Mouse (Mus musculus): ENCODE data around the gene Dgat2. TPM values are rescaled to one million over a fixed set of nuclear protein-coding genes. Genes with fewer than 3 reads are reported as not detected.

Dgat2 gene
- total RNA-seq, 2 experiments from 2014 or later, result 111 TPM

DNA sequence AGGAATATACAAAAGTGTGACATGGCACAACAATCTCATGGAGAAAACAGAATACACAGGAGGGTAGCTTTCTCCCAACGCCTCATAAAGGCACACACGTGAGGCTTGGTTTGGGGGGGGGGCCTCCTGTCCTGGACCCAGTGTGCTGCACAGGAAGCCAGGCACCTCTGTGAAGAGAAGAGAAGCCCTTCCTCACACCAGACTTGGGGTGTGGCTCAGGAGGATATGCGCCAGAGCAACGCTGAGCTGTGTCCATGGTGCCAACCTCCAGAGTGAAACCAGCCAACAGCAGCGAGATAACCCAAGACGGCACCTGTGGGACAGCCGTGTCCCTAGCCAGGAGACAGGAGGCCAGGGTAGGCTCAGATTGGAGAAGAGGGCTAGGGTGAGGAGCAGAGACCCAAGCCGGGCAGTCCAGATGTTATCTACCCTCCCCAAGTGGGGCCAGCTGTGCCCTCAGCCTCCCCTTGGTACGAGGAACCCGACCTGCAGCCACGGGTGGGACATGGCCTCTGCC is 28.8 kb downstream of the Dgat2 start:
- Histone ChIP-seq H3K4me3 (no peak overlapping the region), H3K27ac (no peak overlapping the region)
- DNase-seq (ENCODE audit: low spot score in 2 of 2), result no peak
- TF ChIP-seq CTCF (conservative IDR thresholded peaks at IDR 0.05), result no peak

DNA sequence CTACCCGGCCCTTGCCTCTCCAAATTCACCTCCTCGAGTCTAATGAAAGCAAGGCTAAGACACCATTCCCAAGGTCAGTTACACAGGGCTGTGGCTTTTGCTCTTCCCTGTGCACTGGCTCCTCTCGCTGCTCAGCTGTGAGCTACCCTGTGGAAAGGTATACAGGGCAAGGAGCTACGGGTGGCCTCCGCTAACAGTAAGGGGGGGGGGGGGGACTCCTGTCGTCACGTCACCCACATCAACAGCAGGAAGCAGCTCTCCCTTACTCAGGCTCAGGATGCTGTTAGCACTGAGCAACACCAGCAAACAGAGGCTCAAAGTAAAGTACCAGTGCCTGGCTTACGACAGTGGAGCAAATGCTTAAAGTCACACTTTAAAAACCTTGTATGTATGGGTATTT is 29.8 kb downstream of the Dgat2 start:
- TF ChIP-seq CTCF (conservative IDR thresholded peaks at IDR 0.05), result no peak

DNA sequence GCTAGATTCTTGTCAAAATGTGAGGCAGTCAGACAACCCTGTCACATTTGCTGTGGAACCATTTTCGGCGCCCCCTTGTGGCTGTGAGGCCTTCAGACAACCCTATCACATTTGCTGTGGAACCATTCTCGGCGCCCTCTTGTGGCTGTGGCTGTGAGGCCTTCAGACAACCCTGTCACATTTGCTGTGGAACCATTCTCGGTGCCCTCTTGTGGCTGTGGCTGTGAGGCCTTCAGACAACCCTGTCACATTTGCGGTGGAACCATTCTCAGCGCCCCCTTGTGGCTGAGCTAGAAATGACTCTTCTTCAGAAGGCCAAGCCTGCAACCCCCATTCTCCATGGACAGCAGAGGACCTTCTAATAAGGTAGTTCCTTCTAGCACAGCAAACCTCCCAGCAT is 31.2 kb downstream of the Dgat2 start:
- Histone ChIP-seq H3K4me3 (no peak overlapping the region), H3K27ac (peak overlapping the region; percentile 19; the same call in 1 of the 2 replicates)
- DNase-seq (ENCODE audit: low spot score in 2 of 2), result peak; percentile 93 to 96
- TF ChIP-seq CTCF (conservative IDR thresholded peaks at IDR 0.05), result peak; percentile 95

More for the DNA sequence above, 29.8 kb downstream of the Dgat2 start:
- H3K4me3 ChIP-seq, result no peak overlapping the region
- DNase-seq (ENCODE audit: low spot score in 2 of 2), result no peak
- no peak overlapping the region for H3K27ac ChIP-seq

DNA sequence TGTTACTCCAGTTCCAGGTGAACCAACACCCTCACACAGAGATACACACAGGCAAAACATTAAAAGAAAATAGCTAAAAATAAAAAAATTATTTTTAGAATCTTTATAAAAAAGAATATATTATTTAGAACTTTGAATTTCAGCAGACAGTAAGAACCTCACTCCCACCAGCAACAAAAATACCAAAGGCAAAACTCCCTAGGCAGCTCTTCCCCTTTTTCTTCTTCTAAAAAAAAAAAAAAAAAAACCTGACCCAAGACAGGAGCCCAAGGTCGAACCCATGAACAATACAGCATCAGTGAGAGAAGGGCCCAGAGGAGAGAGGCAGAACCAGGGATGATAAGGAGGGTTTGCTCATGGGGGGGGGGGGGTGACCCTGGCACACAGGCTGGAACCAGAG is 33.5 kb downstream of the Dgat2 start:
- TF ChIP-seq CTCF (conservative IDR thresholded peaks at IDR 0.05), result no peak
- H3K4me3 ChIP-seq, result no peak overlapping the region
- no peak overlapping the region for H3K27ac ChIP-seq
- no peak for DNase-seq (ENCODE audit: low spot score in 2 of 2)

DNA sequence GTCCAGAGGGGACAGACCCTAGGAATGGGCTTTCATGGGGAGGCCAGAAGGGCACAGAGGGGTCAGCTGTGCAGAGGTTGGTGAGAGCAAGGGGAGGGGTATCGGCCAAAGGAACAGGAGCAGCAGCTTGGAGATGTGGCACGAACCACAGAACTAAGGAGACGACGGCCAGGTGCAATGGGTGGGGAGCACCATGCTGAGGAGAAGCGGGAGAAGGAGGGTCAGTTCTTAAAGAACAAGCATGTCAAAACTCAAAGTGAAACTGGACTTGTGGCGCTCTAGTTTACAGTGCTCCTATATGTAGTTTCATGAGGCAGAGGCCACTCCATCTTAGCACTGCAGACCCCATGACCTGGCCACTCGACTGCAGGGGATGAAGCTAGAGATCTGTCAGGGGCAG is 35.0 kb downstream of the Dgat2 start:
- no peak for DNase-seq (ENCODE audit: low spot score in 2 of 2)
- H3K27ac ChIP-seq, result no peak overlapping the region
- no peak for TF ChIP-seq CTCF (conservative IDR thresholded peaks at IDR 0.05)
- no peak overlapping the region for H3K4me3 ChIP-seq

DNA sequence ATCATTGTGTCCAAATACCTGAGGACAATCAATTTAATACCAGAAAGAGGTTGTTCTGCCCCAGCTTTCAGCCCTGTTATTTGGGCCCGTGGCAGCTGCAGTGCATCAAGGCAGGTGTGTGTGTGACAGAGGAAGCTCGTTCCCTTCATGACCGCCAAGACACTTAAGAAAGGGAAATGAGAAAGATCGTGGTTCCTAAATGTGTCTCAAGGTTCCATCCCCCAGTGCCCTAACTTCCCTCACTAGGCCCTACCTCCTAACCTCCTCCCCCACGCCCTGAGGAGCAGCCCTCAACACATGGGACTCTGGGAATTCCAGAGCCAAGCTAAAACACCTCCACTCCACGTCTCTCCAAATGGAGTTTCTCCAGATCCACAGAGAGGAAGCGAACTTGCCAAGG is 35.6 kb downstream of the Dgat2 start:
- DNase-seq (ENCODE audit: low spot score in 2 of 2), result no peak
- no peak overlapping the region for H3K27ac ChIP-seq
- TF ChIP-seq CTCF (conservative IDR thresholded peaks at IDR 0.05), result no peak
- H3K4me3 ChIP-seq, result no peak overlapping the region

DNA sequence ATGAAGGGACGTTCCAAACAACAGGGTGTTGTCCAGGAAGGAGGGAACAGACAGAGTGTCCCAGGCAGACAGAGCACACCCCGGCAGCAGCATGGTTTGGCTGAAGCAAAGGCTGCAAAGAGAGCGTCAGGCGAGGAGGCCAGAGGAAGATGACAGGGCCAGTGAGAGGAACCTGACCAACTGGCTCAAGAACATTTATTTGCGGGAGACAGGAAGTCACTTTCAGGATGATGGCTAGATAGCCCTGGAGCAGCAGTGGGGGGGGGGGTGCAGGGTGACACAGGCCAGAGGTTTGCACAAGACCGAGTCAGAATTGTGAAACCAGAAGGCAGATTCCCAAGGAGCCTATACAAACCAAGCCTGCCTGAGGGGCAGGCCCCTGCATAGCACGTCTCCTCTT is 36.5 kb downstream of the Dgat2 start:
- H3K4me3 ChIP-seq, result no peak overlapping the region
- DNase-seq (ENCODE audit: low spot score in 2 of 2), result no peak
- no peak overlapping the region for H3K27ac ChIP-seq
- TF ChIP-seq CTCF (conservative IDR thresholded peaks at IDR 0.05), result no peak

DNA sequence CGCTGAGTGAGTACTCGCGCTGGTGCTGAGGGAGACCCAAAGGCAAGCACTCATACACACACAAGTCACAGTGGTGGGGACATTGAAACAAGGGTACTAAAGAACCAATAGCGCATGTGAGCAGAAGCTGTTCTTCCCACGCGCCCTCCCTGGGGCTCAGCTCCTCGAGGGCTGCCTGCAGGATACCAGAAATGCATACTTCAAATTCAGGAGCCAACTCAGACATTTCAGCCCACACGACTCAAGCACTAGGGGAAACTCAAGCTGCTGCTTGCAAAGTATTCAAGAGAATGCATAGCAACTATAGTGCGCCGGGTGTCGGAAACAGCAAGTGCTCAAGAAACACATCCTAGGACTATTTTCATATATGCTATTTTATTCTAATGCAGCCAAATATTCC is 37.9 kb downstream of the Dgat2 start:
- H3K27ac ChIP-seq, result peak overlapping the region; percentile 68; the same call in 1 of the 2 replicates
- peak in 1 of 2 experiments; percentile 65 for DNase-seq (ENCODE audit: low spot score in 2 of 2)
- no peak for TF ChIP-seq CTCF (conservative IDR thresholded peaks at IDR 0.05)
- H3K4me3 ChIP-seq, result no peak overlapping the region

DNA sequence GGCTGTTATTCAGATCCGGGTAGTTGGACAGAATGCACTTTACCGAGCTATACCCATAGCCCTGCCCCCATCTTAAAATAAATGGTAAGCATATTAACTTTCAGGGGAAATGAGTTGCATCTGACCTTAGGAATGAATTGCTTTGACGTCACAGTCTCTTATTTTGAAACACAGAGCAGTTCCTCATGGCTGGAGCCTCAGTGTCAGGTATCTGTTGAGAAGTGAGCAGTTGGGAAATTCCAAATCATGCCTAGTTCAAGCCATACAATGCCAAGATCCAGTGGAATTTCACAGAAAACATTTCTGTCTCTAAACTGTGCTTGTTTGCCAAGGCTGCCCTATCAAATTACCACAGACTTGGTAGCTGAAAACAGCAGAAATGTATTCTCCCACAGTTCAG is 39.3 kb downstream of the Dgat2 start:
- no peak for TF ChIP-seq CTCF (conservative IDR thresholded peaks at IDR 0.05)
- Histone ChIP-seq H3K4me3 (no peak overlapping the region), H3K27ac (peak overlapping the region; percentile 90; the same call in 1 of the 2 replicates)
- no peak for DNase-seq (ENCODE audit: low spot score in 2 of 2)

DNA sequence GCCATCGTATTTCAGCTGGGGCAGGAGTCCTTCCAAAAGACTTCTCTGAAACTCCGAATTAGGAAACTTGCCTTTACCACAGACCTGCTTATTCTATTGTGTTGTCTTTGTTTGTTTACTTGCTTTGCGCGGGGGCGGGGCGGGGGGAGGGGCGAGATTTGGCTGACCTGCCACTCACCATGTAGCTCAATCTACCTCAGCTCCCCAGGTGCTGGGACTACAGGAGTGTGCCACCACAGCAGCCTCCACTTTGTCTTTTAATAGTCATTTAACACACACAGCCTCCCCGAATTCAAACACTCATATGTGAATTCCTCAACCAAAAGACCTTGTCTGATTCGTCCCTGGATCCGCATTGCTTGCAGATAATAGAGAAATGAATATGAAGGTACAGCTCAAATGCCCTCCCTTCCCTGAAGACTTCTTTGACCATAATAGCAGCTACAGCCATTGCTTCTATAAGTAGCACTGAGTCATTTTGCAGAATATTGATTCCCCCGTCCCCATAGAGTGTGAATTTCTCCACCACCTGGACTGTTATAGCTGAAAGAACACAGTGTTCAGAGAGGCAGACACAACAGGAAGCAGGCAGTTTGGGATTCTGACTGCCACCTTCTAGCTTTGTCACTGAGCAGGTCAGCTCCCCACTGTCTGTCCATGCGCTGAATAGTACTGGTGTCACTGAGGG is 40.5 kb downstream of the Dgat2 start:
- peak in 1 of 2 experiments; percentile 46 for DNase-seq (ENCODE audit: low spot score in 2 of 2)
- no peak for TF ChIP-seq CTCF (conservative IDR thresholded peaks at IDR 0.05)
- Histone ChIP-seq H3K4me3 (peak overlapping the region; percentile 65), H3K27ac (peak overlapping the region; percentile 90)

DNA sequence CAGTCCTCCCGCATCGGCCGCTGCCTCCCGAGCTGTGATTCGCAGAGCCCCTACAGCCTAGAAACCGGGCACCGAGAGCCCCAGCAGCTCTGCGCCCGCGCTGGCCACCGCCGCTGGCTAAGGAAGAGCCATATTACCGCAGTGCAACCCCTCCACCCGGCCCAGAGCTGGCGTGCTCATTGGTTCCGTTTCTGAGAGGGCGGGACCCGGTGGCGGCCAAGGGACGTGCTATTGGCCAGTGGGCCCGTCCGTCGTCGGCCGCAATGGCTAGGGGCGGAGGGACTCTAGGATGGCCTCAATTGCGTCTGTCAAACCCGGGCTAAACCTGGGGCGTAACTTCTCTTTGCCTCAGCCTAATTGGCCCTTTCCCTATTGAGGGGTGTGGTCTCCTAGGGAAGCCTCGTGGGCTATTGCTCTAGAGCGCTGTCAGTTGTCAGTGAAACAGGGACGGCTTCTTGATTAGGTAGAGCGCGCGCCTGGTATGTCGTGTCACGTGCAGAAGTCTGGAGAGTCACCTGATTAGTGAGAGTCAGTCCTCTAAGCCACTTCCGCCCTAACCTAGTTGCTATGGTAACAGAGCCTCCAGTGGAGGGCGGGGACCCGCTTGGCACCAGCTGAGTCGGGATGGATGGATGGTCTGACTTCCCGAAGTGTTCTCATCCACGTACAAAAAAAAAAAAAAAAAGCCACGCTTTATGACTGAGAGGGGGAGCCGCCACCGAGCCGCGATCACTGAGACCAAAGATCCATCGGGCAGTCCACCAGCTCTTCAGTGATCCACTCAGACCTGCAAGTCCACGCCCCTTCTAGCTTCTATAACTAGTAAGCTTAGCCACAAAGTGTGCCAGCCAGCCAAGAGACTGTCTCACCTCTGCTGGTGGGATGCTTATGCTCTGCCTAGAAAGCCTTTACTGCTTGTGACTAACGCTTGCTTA is 41.3 kb downstream of the Dgat2 start, which contains the start of gene Uvrag:
Uvrag (minus strand) TSS at position 158 of the 935 bp plus-strand sequence.
- no peak for TF ChIP-seq CTCF (conservative IDR thresholded peaks at IDR 0.05)
- peak; percentile 99 to 100 for DNase-seq (ENCODE audit: low spot score in 2 of 2)
- Histone ChIP-seq H3K27ac (peak within 1 kb of the TSS; percentile 92), H3K4me3 (peak within 1 kb of the TSS; percentile 92)

DNA sequence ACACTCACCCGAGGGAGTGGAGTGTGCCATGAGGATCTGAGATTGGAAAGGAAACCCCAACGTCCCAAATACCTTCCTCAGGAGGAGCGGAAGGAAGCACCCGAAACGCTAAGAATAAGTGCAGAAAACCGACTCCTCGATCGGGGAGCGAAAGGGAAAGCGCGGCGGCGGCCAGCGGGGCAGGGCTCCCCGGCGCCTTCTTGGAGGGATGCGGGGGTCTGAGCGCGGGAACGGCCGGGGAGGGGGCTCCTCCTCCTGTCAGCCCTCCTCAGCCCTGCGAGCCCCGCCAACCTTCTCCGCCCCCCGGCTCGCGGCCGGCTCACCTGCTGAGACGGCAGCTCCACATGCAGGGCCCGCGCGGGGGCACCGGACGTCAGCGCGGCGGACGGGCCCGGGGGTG is 42.0 kb downstream of the Dgat2 start:
- TF ChIP-seq CTCF (conservative IDR thresholded peaks at IDR 0.05), result no peak
- peak overlapping the region; percentile 92 for H3K27ac ChIP-seq

More for the DNA sequence above, 42.0 kb downstream of the Dgat2 start:
- DNase-seq (ENCODE audit: low spot score in 2 of 2), result no peak
- peak overlapping the region; percentile 92 for H3K4me3 ChIP-seq
